Mouse (Mus musculus) CH12F3 (cell line): ENCODE measurements around the gene Il21.

Source experiments
- in situ Hi-C: fragments of 300-500 bp; cut with MboI; formaldehyde crosslinking; loops from 2 replicates; pipeline ENCODE4 v1.14.3; 2020; ENCODE audit warnings: low sequenced_read_pairs

Gene Il21

GRCm38 (mm10) chr3:37198302-37198701, 34.1 kb downstream of the Il21 start:
- in situ Hi-C loops, result no loop called here

GRCm38 (mm10) chr3:37191953-37192352, 40.5 kb downstream of the Il21 start:
- in situ Hi-C loops, result no loop called here

DNA sequence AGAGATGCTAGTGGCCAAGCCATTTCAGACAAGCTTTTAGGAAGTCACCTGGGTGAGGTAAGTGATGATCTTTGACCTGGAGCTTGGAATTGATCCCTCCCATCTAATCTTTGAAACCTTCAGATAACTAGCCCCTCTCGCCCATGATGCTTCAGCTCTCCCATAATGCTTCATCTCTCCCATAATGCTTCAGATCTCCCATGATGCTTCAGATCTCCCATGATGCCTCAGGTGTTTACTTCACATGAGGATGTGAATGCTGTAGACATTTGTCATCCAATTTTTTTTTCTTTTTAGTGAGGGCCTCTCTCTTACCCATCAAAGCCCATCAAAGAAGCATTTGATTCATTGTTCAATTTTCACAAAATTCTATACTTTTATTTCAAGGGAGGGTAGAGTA, 46.9 kb downstream of the Il21 start:
- in situ Hi-C loops, result no loop called here

DNA sequence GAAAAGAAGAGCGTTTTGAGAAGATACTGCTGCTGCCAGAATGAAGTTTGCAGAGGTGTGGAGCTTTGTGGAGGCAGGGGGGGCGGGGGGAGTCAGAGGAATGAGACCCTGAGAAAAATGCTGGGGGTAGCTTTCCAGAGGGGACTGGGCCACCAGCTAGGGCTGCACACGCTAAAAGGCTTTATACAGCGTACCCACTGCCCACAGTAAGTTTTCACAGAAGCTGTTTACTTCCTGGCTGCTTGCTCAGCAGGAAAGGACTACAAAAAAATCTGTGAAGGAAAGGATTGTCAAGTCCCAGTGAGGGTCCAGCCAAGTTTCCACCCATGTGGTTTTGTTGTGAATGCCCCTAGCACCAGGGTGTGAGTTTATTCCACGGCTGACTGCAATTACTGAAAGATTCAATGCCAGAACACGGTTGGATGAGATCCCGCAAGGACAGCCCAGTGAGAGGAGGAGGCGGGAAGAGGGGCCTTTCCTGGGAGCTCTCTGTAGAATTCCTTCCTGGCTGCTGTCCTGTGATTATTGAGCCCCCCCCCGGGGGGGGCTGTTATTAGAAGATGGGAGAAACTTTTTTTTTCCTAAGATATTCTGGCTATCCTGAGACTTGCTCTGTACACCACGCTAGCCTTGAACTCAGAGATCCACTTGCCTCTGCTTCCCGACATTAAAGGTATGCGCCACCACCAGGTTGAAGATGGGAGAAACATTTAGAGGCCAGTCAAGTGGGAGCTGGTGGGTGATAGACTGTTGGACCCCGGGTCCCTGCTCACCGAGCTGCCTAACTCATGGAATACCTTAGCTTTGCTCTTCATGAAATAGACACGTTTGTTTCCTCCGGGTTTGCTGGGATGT, 49.8 kb downstream of the Il21 start:
- in situ Hi-C loops, result no loop called here

DNA sequence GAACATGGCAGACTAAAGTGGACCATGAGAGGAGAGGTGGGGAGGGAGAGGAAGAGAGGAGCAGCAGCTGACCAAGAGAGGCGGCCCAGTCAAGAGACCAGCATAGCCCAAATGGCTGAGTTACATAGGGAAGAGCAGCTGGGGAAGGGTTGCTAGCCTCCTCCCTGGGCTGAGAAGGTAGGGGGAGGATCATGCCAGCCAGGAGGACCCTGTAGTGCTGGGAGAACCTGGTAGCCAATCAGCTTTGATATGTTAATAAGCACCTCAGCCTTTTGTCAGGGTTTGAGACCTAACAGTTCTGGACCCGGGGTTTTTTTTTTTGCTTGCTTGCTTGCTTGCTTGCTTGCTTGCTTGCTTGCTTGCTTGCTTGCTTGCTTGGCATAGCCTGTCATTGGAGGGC, 51.4 kb downstream of the Il21 start:
- in situ Hi-C loops, result no loop called here

DNA sequence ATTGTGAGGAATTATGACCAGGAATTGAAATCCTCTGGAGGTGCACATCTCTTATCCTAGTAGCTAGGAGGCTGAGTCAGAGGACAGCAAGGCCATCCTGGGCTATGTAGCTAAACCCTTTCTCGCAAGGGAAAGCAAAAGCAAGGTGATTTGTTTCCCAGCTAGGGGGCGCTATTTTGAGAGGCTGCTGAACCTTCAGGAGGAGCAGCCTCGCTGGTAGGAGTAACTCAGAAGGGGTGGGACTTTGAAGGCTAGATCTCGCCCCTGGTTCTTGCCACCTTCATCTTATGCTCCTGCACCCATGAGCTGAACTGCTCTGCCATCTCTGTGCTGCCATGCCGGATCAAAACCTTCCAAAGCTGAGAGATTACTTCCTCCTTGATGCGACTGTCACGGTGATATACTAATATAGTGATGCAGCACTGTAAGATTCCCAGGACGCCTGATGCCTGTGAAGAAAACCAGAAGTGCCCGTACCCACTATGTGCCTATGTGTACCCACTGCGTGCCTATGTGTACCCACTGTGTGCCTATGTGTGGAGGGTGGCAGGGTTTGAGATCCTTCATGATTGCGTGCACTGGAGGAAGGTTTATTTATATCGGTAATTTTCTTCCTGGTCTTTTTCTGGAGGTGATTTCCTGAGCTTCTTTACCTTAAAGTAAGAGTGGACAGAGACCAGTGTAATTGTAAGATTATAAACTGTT, 52.2 kb downstream of the Il21 start:
- in situ Hi-C loops, result no loop called here

GRCm38 (mm10) chr3:37179472-37179871, 53.0 kb downstream of the Il21 start:
- in situ Hi-C loops, result no loop called here

GRCm38 (mm10) chr3:37174711-37175572, 57.5 kb downstream of the Il21 start:
- in situ Hi-C loops, result no loop called here

DNA sequence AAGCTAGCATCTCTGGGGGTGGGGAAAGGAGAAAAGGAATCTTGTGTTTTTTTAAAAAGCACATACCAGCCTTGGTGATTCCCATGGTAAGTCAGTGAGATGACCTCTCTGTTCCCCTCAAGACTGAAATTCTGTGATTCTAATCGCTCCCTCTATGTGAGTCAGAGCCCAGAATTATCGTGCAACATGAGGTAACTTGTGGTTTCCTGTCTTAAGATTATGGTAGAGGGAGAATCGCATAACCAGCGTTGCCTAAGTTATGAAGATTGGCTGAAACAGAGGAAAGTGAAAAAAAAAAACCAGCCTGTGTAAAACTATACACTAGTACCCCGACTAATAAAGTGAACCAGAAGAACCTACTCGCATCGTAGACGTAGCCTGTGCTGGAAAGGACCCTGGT, 59.2 kb downstream of the Il21 start:
- in situ Hi-C loops, result no loop called here
